19 mouse cellular contexts compared by ENCODE assay signal in the genomic region with DNA sequence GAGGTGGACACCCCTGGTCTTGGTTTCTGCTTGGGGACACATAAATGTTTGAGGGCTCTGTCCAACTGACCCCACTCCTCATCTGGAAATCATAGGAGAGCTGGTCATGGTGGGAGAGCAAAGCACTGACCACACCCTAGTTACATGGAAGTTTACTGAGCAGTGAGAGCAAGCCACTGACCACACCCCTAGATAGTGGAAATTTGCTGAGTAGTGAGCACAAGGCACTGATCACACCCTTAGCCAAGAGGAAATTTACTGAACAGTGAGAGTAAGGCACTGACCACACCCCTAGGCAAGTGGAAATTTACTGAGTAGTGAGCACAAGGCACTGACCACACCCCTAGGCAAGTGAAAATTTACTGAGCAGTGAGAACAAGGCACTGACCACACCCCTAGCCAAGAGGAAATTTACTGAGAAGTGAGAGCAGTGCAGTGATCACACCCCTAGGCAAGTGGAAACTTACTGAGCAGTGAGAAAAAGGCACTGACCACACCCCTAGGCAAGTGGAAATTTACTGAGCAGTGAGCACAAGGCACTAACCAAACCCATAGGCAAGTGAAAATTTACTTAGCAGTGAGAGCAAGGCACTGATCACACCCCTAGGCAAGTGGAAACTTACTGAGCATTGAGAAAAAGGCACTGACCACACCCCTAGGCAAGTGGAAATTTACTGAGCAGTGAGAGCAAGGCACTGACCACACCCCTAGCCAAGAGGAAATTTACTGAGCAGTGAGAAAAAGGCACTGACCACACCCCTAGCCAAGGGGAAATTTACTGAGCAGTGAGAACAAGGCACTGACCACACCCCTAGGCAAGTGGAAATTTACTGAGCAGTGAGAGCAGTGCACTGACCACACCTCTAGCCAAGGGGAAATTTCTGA. TPM values are rescaled to one million over a fixed set of nuclear protein-coding genes. Genes with fewer than 3 reads are reported as not detected.
DNase-seq lines count a peak whose midpoint lies in the region; ATAC-seq and TF ChIP-seq lines count a peak whose summit lies in the region.
"Had no signal": no experiment of that assay in that cellular context is flagged by ENCODE, and none has a peak within 500 bp of the region (broad histone marks: within the 10 kb centered on the region; RNA-seq: fewer than 3 reads in every experiment).

No protein-coding gene starts in this region.

- H3K4me3 ChIP-seq in E14TG2a.4 (replicated peaks; ENCODE audit: low read length) = peak overlapping the region; percentile 7; the same call in 1 of the 2 replicates
- H3K4me3 ChIP-seq in bone marrow macrophage, adult 2 months (ENCODE audit: insufficient read depth, low read length) = no peak overlapping the region
- H3K4me3 ChIP-seq: embryonic facial prominence, embryonic 12.5 days; forebrain, embryonic 12.5 days; liver, embryonic 12.5 days had no signal

- peak; percentile 77 for DNase-seq in 3T3-L1 (ENCODE audit: low read depth, low spot score)
- no peak for DNase-seq in cerebellum, adult 8-10 months
- DNase-seq in kidney, adult 18-20 months = no peak
- DNase-seq in left cerebral cortex, adult 8-10 months (ENCODE audit: low spot score in 2 of 2) = no peak
- no peak for DNase-seq in urinary bladder, postnatal 25 days (ENCODE audit: low spot score)
- DNase-seq: adrenal gland, adult 2 months; cerebellum, postnatal 14 days; heart, postnatal 14 days; kidney, adult 9 months; lung, postnatal 36 days had no signal

- peak overlapping the region; percentile 64 for H3K27ac ChIP-seq in bone marrow macrophage, adult 2 months (ENCODE audit: insufficient read depth, low read depth, low read length)
- H3K27ac ChIP-seq: embryonic facial prominence, embryonic 12.5 days; forebrain, embryonic 12.5 days; liver, embryonic 12.5 days had no signal

- H3K4me1 ChIP-seq in E14TG2a.4 (replicated peaks; ENCODE audit: low read depth, low read length) = peaks cover 24% of the 10 kb centered on the region
- H3K4me1 ChIP-seq in bone marrow macrophage, adult 2 months (ENCODE audit: control insufficient read depth, insufficient read depth, low read length) = no peaks in the 10 kb centered on the region
- H3K4me1 ChIP-seq: embryonic facial prominence, embryonic 12.5 days; forebrain, embryonic 12.5 days had no signal

- no peak for TF ChIP-seq POLR2A in bone marrow macrophage, adult 2 months (IDR thresholded peaks at IDR 0.05; ENCODE audit: borderline replicate concordance, low read depth, low read length)

- no peaks in the 10 kb centered on the region for H3K36me3 ChIP-seq in E14TG2a.4 (ENCODE audit: insufficient read depth, low read length)
- H3K36me3 ChIP-seq: embryonic facial prominence, embryonic 12.5 days; forebrain, embryonic 12.5 days; liver, embryonic 12.5 days had no signal

- peaks cover 9% of the 10 kb centered on the region for H3K9me3 ChIP-seq in E14TG2a.4 (ENCODE audit: low read length)
- H3K9me3 ChIP-seq: embryonic facial prominence, embryonic 12.5 days; forebrain, embryonic 12.5 days; liver, embryonic 12.5 days had no signal

- no peaks in the 10 kb centered on the region for H3K27me3 ChIP-seq in E14TG2a.4 (ENCODE audit: insufficient read depth, low read length)
- H3K27me3 ChIP-seq: embryonic facial prominence, embryonic 12.5 days; forebrain, embryonic 12.5 days; liver, embryonic 12.5 days; Patski had no signal

- ATAC-seq in megakaryocyte progenitor cell, adult 5-6 weeks (replicated peaks; ENCODE audit: poor library complexity) = peak; percentile 65
- ATAC-seq: hindbrain, embryonic 16.5 days; liver, embryonic 12.5 days; Patski had no signal

- TF ChIP-seq CTCF in E14TG2a.4 (conservative IDR thresholded peaks at IDR 0.05; ENCODE audit: low read length) = no peak
- no peak for TF ChIP-seq CTCF in bone marrow macrophage, adult 2 months (IDR thresholded peaks at IDR 0.05; ENCODE audit: low read depth, low read length)

RNA-seq across cellular contexts. Expression of gene Tnfrsf22, which starts 17.2 kb away (rescaled TPM):
- polyA plus RNA-seq in bone marrow macrophage, adult 2 months (2012; ENCODE audit: insufficient read depth, insufficient read length, missing spikeins) = 2.5 and 2.9 TPM in 2 replicates
- 8.3 and 13.6 TPM in 2 replicates for total RNA-seq in megakaryocyte progenitor cell, adult 5-6 weeks (2015)
- total RNA-seq in megakaryocyte progenitor cell, adult 5-6 weeks (2017) = 2.8 and 5.7 TPM in 2 replicates
- 1 to 10 TPM; 1.0 to 2.9 (median 2.8) TPM for total RNA-seq in left cerebral cortex, adult 8-10 months (2022)

RNA-seq across cellular contexts. Expression of gene Tnfrsf23, which starts 19.0 kb away (rescaled TPM):
- polyA plus RNA-seq in bone marrow macrophage, adult 2 months (2012; ENCODE audit: insufficient read depth, insufficient read length, missing spikeins) = 9.8 TPM in 2 replicates
- total RNA-seq in megakaryocyte progenitor cell, adult 5-6 weeks (2015) = 3.9 and 5.8 TPM in 2 replicates
- 0.20 and 2.1 TPM in 2 replicates for total RNA-seq in megakaryocyte progenitor cell, adult 5-6 weeks (2017)
- 1 to 10 TPM in 2 of 4 experiments, under 1 TPM in 2; 0.72 to 2.3 (median 1.1) TPM for total RNA-seq in left cerebral cortex, adult 8-10 months (2022)

RNA-seq across cellular contexts. Expression of gene Tnfrsf26, which starts 38.1 kb away (rescaled TPM):
- polyA plus RNA-seq in bone marrow macrophage, adult 2 months (2012; ENCODE audit: insufficient read depth, insufficient read length, missing spikeins) = 5.5 and 7.6 TPM in 2 replicates
- total RNA-seq in megakaryocyte progenitor cell, adult 5-6 weeks (2015) = 28.1 and 31.6 TPM in 2 replicates
- total RNA-seq in megakaryocyte progenitor cell, adult 5-6 weeks (2017) = 20.1 and 20.5 TPM in 2 replicates
- total RNA-seq in left cerebral cortex, adult 8-10 months (2022) = not detected
- polyA plus RNA-seq: neural tube, embryonic 14.5 days had no signal

Comparison
In these comparisons a context has a peak if more than half of its experiments do, and no peak if none do; other contexts are left out.
1. RNA of gene Tnfrsf26, which starts 38.1 kb away (total RNA-seq): 20.1 to 31.6 TPM in megakaryocyte progenitor cell, adult 5-6 weeks; not detected in left cerebral cortex, adult 8-10 months; every median in the first group is over 10 times any median in the second.